Mouse (Mus musculus) thymus, adult 2 months (tissue): ENCODE measurements around the gene Nup35.

Source experiments
- CTCF ChIP-seq: fragments of 200-500 bp; IDR thresholded peaks from 2 replicates; pipeline ENCODE4 v1.5.1; 2012; ENCODE audit warnings: mild to moderate bottlenecking, control low read depth, low read length, moderate library complexity, borderline replicate concordance; ENCODE audit not compliant: control insufficient read depth, poor library complexity, insufficient read depth; ENCODE audit errors: extremely low read depth
- POLR2A ChIP-seq: fragments of 200-500 bp; IDR thresholded peaks from 2 replicates; pipeline ENCODE4 v1.6.1; 2012; ENCODE audit warnings: mild to moderate bottlenecking, low read length, control low read depth, moderate library complexity; ENCODE audit not compliant: control insufficient read depth, poor library complexity, insufficient read depth; ENCODE audit errors: extremely low read depth

DNA sequence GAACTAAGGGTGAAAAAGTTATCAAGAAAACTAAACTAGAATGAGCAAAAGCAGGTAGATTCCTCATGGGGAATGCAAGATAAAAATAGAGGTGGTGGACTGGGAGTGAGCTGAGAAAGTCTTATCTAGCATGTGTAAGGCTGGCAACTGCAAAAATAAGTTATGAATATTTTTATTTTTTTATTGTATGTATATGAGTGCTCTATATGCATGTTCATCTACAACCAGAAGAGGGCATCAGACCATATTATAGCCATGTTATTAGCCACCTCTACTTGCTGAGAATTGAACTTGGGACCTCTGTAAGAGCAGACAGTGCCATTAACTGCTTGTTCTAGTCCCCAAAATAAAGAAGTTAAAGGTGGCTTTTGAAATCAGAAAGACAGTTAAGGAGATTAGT lies 44.4 kb downstream of the Nup35 start:
- TF ChIP-seq CTCF = no peak
- TF ChIP-seq POLR2A = no peak
